Mouse (Mus musculus) kidney, postnatal 25 days (tissue): ENCODE measurements around the gene Ebi3.

Source experiments
- DNase-seq, 2 experiments: peaks; one replicate each; pipeline ENCODE4 v3.0.0; 2021; ENCODE audit warnings: mixed read lengths in 2 of 2

Ebi3 gene

DNA sequence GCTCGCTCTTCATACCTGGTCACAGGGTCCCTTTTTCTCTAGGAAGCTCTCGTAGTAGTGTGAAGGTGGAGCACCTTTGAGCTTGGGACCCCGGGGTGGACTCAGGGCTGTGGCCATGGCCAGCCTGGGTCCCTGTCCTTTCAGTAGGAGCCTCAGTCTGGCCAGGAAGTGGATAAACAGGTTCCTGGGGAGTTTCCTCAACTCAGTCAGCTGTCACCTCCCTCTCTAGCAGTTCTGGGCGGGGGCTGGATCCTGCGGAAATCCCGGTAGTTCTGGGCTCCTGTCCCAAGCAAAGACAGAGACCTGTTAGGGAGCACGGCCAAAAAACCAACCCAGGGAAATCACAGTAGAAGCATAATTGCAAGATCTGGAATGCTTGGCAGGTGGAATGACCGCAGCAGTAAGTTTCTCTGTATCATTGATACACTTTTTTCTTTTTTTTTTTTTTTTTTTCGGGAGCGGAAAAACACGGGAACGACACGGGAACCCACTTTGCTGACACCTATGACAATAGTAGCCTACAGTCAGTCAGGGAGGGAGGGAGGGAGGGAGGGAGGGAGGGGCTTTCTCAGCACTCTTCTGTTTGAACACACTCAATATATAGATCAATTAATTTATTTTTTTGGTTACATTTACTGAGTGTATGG lies 53.1 kb downstream of the Ebi3 start, which contains the start of the genes Stap2 and Mpnd:
TSS of gene Stap2 (minus strand) at position 170 of the 647 bp plus-strand sequence.
TSS of gene Mpnd (plus strand) at position 297 of the 647 bp plus-strand sequence.
- peak; percentile 71 to 83 for DNase-seq
